Mouse (Mus musculus) testis, postnatal 14 days (tissue): ENCODE data around the gene Smim10l1.

ENCODE experiments used
- DNase-seq: peaks from one replicate; pipeline ENCODE4 v3.0.0; 2021; ENCODE audit warnings: low spot score

Gene Smim10l1

DNA sequence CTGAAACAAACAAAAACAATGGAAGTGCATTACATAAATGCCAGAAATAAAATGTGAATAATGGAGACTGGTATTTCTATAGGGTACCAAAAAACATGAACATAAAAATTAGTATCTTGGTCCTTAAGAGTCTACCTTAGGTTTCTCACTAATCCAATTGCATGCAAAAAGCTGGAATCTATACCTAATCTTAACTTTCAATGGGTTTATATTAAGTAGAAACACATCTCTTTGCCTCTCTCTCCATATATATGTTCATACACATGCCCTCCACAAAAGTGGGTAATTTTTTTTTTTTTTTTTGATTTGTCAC, at the start of gene Smim10l1:
Gene Smim10l1 (plus strand): TSS at position 301 of the 313 bp plus-strand sequence.
- DNase-seq, result no peak

DNA sequence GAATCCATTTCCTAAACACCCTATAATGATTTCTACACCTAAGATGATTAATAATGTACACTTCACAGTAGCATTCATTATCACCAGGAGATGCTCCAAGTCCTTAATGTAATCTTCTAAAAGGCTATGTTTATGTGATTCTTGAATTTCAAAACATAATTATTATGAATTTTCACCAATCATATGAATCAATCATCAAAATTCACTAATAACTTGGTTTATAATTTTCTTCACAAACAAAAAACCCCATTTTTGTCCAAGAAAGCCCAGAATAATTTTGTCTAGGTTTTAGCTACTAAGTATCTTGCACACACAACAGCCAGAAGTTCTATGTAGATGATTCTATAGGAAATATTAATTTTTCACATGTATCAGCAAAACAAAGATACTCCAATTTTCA, 49.0 kb upstream of the Smim10l1 start, which contains the start of gene Tas2r140:
Gene Tas2r140 (minus strand): TSS at position 101 of the 400 bp plus-strand sequence.
- no peak for DNase-seq

DNA sequence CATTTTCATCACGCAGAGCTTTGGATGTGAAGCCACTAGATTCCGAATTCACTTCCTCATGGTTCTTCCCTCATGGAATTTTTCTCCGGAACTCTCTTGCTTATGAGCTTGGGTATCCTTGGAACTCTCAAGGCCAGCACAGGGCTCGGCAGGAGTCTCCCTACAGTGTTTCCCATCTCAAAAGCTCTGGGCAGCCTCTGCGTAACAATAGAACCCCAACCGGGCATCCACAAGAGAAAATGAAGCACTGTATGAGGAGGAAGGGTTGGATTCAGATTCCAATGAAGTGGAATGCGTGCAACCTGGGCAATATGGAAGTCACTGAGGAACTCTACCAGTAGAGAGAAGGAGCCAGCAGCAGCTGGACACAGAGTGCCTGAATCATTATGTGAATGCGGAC, 12.5 kb upstream of the Smim10l1 start:
- DNase-seq, result no peak

DNA sequence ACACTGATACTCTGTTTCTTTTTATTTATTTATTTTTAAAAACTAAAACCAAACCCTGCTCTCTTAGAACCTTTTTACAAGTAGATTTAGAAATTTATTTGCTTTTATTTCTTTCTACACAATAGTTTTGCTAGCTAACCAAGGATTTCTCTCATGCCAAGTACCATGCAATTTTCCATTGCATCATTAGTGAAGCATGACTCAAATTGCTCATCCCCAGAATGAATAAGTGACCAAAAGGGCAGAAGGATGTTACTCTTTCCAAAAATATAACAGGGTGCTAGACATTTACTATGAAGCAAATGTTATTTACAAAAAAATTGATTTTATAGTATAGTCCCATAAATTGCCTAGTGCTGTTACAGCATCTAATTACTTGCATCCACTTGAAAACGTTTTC, 2.3 kb upstream of the Smim10l1 start:
- DNase-seq, result no peak

DNA sequence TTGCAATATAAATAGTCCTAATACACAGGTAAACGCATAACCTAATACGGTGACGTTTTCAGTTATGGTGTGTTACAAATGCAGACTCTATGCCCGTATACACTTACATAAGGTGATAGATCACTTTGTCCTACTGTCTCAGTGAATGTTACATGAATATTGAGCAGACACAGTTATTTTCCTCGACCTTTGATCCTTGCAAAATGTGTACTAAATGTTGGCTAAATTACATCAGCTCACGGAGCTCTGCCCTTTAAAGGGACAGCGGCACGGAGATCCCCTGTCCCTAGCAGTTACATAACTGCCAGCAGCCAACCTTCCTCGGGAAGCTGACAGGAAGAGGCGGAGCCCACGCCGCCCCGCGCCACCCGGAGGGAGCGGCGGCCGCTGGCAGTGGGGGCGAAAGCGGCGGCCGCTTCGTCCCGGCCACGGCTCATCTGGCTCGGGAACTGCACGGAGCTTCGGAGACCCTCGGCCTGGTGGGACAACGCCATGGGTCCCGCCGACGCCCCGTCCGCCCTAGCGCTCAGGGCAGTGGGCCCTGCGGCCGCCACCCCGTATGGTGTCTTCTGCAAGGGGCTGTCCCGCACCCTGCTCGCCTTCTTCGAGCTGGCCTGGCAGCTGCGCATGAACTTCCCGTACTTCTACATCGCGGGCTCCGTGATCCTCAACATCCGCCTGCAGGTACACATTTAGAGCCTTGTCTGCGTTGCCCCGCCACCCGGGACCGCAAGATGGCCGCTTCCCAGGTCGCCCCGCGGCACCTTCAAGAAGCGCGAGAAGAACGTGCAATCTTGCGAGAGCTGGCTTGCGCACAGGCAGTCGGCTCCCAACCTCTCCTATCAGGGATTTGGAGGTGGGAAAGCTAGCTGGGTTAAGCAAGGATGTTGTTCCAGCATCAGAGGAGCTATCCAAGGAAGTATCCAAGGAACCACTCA, 482 bp downstream of the Smim10l1 start:
- DNase-seq, result peak; percentile 92
